In genomic region chr15:82164061-82164399, GRCm38 (mm10) we compare ENCODE assay signal across 9 mouse cellular contexts. TPM values are rescaled to one million over a fixed set of nuclear protein-coding genes. Genes with fewer than 3 reads are reported as not detected.
DNase-seq lines count a peak whose midpoint lies in the region; ATAC-seq and TF ChIP-seq lines count a peak whose summit lies in the region.
"Had no signal": no experiment of that assay in that cellular context is flagged by ENCODE, and none has a peak within 500 bp of the region (broad histone marks: within the 10 kb centered on the region; RNA-seq: fewer than 3 reads in every experiment).

No protein-coding gene starts in this region.

- H3K4me1 ChIP-seq in cerebellum, adult 2 months (ENCODE audit: control insufficient read depth, insufficient read depth, low read length): peaks cover 34% of the 10 kb centered on the region

- WGBS in cerebellum, adult 2 months: 67% methylated on average over 4 of the region's 4 CpGs

- intact Hi-C loops in left cerebral cortex, adult 2 months (cut with DNase I): loop anchor here (2.0 kb wide), 2 partner anchors 17 to 99 kb away; partner anchors contain the start of gene Srebf2

- H3K27ac ChIP-seq in cerebellum, adult 2 months (ENCODE audit: insufficient read depth, low read length): no peak overlapping the region
- H3K27ac ChIP-seq in left cerebral cortex, adult 2 months: peak overlapping the region; percentile 17; the same call in 1 of the 2 replicates

- no peak overlapping the region for H3K4me3 ChIP-seq in cerebellum, adult 2 months (replicated peaks; ENCODE audit: insufficient read depth, low read depth, low read length)
- H3K4me3 ChIP-seq in left cerebral cortex, adult 2 months: no peak overlapping the region

- DNase-seq in cerebellum, adult 2 months: no peak
- no peak for DNase-seq in cerebellum, postnatal 10 days
- no peak for DNase-seq in left cerebral cortex, adult 2 months (ENCODE audit: extremely low spot score in 1 of 2, low spot score in 2 of 2)
- DNase-seq in left cerebral cortex, adult 18-20 months (ENCODE audit: low spot score in 2 of 2): no peak
- no peak for DNase-seq in frontal cortex, postnatal 10 days (ENCODE audit: low spot score in 2 of 2)
- DNase-seq in gastrocnemius, postnatal 25 days: no peak
- DNase-seq: kidney, adult 9 months had no signal

- no peaks in the 10 kb centered on the region for H3K27me3 ChIP-seq in cerebellum, adult 2 months (ENCODE audit: control insufficient read depth, insufficient read depth, low read length)

- TF ChIP-seq CTCF in cerebellum, adult 2 months (IDR thresholded peaks at IDR 0.05; ENCODE audit: borderline replicate concordance, insufficient read depth, low read depth, low read length): peak; percentile 9; the same call in 1 of the 2 replicates
- TF ChIP-seq CTCF in left cerebral cortex, adult 2 months (IDR thresholded peaks at IDR 0.05): no peak

- TF ChIP-seq POLR2A in cerebellum, adult 2 months (IDR thresholded peaks at IDR 0.05; ENCODE audit: borderline replicate concordance, insufficient read depth, low read length): no peak

- peak; percentile 40 for ATAC-seq in erythroid progenitor cell, adult 5-6 weeks (replicated peaks; ENCODE audit: low FRiP score, poor library complexity, severe bottlenecking)
- ATAC-seq in megakaryocyte-erythroid progenitor cell, adult 5-6 weeks (replicated peaks; ENCODE audit: low FRiP score, low TSS enrichment, poor library complexity, severe bottlenecking): peak; percentile 69

RNA-seq across cellular contexts. Expression of gene Srebf2, which starts 17.0 kb away (rescaled TPM):
- 104 and 105 TPM in 2 replicates for polyA plus RNA-seq in cerebellum, adult 2 months (2012; rRNA removed)
- 100 to 1,000 TPM; 187 to 202 TPM for total RNA-seq in left cerebral cortex, adult 2 months (2021)
- 100 to 1,000 TPM; 213 to 223 TPM for total RNA-seq in left cerebral cortex, adult 18-20 months (2021)
- total RNA-seq in erythroid progenitor cell, adult 5-6 weeks (2015; ENCODE audit: low replicate concordance): 40.7 and 42.9 TPM in 2 replicates
- 36.2 and 43.0 TPM in 2 replicates for total RNA-seq in erythroid progenitor cell, adult 5-6 weeks (2017; ENCODE audit: low replicate concordance)
- total RNA-seq in megakaryocyte-erythroid progenitor cell, adult 5-6 weeks (2014; fragmentation: Nextera tagmentation): 41.0 and 43.3 TPM in 2 replicates
- total RNA-seq in megakaryocyte-erythroid progenitor cell, adult 5-6 weeks (2017): 24.7 and 26.0 TPM in 2 replicates
- total RNA-seq in gastrocnemius, postnatal 25 days (2021): 10 to 100 TPM; 12.1 to 14.1 TPM

RNA-seq across cellular contexts. Expression of gene Ccdc134, which starts 36.3 kb away (rescaled TPM):
- polyA plus RNA-seq in cerebellum, adult 2 months (2012; rRNA removed): 15.4 and 15.5 TPM in 2 replicates
- 10 to 100 TPM; 11.2 to 18.3 TPM for total RNA-seq in left cerebral cortex, adult 2 months (2021)
- total RNA-seq in left cerebral cortex, adult 18-20 months (2021): 10 to 100 TPM; 11.1 to 12.6 TPM
- 2.9 and 12.6 TPM in 2 replicates for total RNA-seq in erythroid progenitor cell, adult 5-6 weeks (2015; ENCODE audit: low replicate concordance)
- 5.5 and 5.8 TPM in 2 replicates for total RNA-seq in erythroid progenitor cell, adult 5-6 weeks (2017; ENCODE audit: low replicate concordance)
- total RNA-seq in megakaryocyte-erythroid progenitor cell, adult 5-6 weeks (2014; fragmentation: Nextera tagmentation): 14.3 and 17.4 TPM in 2 replicates
- 11.8 and 17.4 TPM in 2 replicates for total RNA-seq in megakaryocyte-erythroid progenitor cell, adult 5-6 weeks (2017)
- 10 to 100 TPM in 1 of 2 experiments, 1 to 10 TPM in 1; 8.0 to 16.5 TPM for total RNA-seq in gastrocnemius, postnatal 25 days (2021)

RNA-seq across cellular contexts. Expression of gene Shisa8, which starts 48.6 kb away (rescaled TPM):
- 65.4 and 69.9 TPM in 2 replicates for polyA plus RNA-seq in cerebellum, adult 2 months (2012; rRNA removed)
- 1 to 10 TPM; 2.1 to 2.7 TPM for total RNA-seq in left cerebral cortex, adult 2 months (2021)
- total RNA-seq in left cerebral cortex, adult 18-20 months (2021): 1 to 10 TPM; 2.6 to 3.0 TPM
- total RNA-seq in erythroid progenitor cell, adult 5-6 weeks (2015; ENCODE audit: low replicate concordance): not detected in 2 replicates
- total RNA-seq in erythroid progenitor cell, adult 5-6 weeks (2017; ENCODE audit: low replicate concordance): not detected in 2 replicates
- not detected in 2 replicates for total RNA-seq in megakaryocyte-erythroid progenitor cell, adult 5-6 weeks (2014; fragmentation: Nextera tagmentation)
- total RNA-seq in megakaryocyte-erythroid progenitor cell, adult 5-6 weeks (2017): not detected in 2 replicates
- not detected for total RNA-seq in gastrocnemius, postnatal 25 days (2021)

Comparison
In these comparisons a context has a peak if more than half of its experiments do, and no peak if none do; other contexts are left out.
1. RNA of gene Srebf2, which starts 17.0 kb away (total RNA-seq): 213 to 223 TPM in left cerebral cortex, adult 18-20 months and 187 to 202 TPM in left cerebral cortex, adult 2 months; 24.7 to 43.3 TPM in megakaryocyte-erythroid progenitor cell, adult 5-6 weeks, 36.2 to 43.0 TPM in erythroid progenitor cell, adult 5-6 weeks and 12.1 to 14.1 TPM in gastrocnemius, postnatal 25 days; every median in the first group is over 4 times any median in the second.